Mouse (Mus musculus): ENCODE data around the gene Sh3pxd2a.

The Sh3pxd2a gene

DNA sequence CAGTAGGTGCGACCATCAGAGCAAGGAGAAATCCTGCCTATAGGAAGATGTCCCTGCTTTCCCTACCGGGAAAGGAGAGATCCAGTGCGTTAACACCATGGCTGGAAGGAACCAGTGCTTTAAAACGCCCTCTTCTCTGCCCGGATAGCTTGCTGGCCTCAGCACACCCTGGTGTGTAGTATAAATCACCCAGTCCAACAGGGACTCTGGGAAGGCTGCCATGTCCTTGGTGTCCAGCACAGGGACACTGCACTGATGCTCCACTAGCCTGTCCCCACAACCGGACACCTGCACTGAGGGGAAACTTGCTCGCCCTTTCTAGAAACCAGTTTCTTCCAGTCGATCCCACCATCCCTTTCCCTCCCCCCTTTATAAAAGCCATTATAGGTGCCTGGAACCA is 28.0 kb downstream of the Sh3pxd2a start:
- DNase-seq = no peak

DNA sequence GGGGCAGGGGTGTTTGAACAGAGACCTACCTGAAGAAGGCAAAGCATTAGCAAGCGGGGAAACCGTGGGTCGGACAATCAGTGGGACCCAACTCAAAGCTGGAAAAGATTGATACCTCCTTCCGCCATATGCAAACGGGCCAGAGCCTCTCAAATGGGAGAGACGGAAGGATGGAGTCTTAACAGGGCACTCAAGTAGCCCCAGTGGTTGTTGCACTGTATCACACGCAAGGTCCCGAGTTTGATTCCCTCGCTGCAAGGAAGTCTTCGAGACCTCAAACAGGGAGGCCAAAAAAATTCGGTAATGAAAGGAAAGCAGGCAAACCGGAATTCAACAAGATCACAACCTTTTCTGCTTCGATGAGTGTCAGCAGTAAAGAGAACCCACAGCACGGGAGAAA is 29.5 kb downstream of the Sh3pxd2a start:
- DNase-seq = no peak

DNA sequence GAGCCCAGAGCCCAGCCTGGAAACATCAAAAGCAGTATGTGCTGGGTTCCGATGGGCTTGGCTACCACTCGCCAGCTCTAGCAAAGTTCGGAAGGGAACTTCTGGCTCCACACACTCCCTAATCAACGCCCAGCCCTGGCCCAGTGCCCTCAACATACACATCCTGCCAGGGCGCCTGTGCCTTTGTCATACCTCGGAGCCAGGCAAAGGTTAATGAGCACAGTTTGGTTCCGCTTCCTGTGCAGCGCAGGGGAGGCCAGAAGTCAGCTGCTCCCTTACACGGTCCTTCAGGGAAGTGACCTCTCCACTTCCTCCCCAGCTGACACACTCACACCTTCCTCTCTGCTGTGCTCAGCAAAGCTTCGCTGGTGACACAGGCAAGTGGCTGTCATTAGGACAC is 31.9 kb downstream of the Sh3pxd2a start:
- no peak for DNase-seq

DNA sequence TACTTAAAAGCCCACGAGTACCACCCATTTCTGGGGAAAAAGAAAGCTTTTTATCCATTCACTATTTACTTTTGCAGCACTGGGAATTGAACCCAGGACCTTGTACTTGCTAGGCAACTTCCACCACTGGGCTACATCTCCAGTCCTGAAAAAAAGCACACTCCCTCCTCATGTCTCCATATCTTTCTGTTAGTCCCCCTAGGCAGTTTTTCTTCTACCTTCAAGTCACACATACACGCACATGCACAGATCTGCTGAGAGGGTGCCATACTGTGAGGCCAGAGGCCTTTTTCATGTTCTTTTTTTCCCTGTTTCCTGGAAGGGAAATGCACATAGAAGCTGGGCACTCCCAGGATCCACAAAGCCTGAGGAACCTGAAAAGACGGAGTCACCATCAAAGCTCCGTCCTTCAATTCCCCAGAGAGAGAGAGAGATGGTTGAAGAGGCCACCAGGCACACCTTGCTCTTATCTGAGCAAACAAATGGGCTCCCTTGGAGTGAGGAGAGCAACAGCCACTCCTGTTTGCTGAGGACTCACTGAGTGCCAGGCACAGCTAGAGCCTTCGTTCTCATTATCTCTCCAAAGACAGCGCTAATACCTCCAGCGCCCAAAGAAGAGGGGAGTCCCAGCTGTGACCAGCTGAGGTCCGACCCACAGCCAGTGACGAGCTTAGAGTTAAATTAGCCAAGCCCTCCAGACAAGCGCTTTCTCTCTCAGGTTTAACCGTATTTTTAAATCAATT is 32.8 kb downstream of the Sh3pxd2a start:
- DNase-seq = no peak

DNA sequence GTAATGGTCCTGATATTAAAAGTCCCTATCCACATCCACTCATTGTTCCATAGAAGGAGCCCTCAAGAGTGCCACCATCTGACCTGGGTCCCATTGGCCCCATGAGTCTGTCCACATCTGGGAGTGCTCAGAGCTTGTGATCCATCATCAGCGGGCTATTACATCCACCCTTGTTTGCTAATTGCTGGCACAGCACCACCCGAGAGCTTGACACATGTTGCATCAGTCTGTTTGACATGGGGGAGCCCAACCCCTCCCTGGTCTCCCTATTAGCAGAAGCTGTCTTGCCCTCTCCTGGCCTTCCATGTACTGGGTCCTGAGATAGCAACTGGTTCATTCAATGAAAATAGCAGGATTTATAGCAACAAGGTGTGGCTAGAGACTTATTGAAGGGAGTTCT is 34.0 kb downstream of the Sh3pxd2a start:
- no peak for DNase-seq

DNA sequence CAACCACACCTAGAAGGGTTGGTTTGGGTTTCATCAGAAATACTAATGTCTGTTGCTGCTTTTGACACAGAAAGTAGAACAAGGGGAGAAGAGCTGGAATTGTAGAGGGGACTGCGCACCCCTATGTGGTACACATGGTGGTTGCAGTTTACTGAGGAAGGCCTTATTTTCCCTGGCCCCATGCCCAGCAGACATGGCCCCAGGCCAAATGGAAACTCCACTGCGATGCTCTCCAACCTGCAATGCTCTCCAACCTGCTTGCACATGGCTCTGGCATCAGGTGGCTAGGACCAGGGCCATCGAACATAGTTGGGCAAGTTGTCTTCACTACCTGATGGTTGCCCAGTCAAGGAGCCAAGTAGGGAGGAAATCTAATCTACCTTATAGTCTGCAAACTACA is 35.0 kb downstream of the Sh3pxd2a start:
- DNase-seq = no peak

DNA sequence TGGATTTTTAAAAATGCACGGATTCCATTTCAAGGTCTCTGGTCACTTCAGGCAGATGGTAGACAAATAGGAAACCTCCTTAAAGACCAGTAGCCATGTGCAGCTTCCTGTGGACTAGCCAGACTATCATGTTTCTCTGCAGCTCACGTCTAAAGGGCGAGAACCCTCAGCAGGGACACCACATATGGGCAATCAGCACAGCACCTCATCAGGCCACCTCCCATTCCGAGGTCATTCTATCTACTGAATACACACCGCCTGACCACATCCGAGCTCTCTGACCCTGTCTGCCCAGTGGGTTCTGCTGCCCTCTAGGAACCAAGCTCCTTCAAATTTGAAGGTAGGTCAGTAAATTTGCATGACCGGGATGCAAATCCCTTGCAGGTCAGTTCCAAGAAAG is 35.4 kb downstream of the Sh3pxd2a start:
- no peak for DNase-seq

DNA sequence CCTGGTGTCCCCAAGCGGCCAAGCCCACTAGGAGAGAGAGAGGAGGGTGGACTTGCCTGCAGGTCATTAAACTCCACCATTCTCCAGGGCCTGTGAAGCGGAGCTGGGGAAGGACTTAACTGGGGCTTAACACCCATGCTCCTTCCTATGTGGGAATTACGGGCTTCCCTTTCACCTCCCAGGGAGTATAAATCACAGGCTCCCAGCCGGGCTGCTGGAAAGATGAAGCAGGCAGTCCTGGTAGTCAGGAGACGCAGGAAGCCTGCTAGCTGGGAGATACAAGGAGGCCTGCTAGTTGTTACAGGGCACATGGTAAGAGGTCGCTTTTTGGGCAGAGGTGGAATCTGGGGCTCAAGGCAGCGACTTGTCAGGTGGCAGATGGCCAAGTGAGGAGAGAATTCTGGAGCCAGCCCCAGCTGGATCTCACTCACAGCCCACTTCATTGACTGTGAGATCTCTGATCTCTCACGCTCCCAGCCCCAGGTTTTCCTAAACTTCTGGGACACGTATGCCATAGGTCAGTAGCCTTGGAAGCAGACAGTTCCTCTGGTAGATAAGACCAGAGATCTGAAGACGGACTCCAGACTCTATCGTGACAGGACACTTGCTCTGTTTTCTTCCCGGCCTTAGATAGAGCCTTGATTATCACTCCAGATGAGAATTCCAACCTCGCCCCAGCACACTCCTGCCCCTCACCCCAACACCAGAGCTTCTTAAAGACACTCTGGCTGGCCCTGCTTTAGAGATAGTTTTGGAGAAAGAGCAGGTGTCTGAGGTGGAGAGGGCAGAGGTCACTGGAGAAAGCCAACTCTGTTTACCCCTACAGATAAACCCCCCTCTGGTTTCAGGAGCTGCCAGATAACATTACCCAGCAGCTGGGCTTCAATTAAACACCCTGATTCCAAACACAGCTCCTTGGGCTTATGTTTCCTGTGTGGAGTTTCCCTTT is 36.1 kb downstream of the Sh3pxd2a start:
- DNase-seq = no peak

DNA sequence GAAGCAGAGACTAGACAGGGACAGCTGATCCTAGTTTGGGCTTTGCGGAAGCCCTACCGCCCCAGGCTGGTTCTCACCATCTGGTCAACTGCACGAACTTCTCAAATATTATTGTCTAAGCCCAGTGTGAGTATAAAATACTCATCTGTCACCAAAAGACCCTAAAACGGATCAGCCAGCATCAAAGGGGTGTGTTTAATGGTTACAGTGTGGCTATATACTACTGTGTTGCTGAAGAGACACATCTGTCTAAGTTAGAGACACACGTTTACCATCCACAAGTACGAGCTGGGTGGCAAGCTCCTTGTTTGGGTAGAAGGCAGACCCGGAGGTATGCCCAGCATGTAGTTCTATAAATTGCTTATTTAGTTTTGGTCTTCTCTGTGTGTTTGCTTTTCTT is 40.6 kb downstream of the Sh3pxd2a start:
- no peak for DNase-seq

DNA sequence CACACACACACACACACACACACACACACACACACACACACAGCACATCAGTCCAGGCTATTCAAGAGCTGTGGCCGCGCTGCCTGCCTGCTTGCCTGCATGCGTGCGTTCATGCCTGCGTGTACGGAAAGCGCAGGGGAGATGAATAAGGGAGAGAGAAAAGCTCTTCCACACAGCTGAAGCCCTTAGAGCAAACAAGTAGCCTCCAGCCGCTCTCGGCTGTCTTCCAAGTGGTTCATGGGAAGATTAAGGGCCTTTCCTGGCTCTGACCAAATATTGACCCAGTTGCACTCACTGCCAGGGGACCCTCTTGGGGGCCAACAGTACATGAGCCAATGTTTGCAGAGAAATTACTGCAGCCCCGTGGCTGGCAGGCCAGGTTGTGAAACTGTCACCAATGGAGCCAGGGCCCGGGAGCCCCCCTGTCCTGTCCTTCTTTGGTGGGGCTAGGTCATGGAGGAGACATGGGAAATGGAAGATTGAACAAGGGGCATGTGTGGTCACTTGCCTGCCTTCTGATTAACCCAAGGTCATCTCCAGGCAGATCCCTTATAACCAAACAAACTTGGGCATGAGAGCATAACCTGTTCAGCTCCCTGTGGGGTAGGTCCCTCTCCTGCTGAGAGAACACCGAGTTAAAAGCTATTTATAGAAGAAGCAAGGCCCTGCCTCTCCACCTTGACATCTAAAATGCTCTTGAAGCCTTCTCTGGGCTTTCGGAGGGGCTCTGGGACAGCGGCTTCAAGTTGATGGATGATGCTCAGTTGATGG is 42.9 kb downstream of the Sh3pxd2a start:
- no peak for DNase-seq

DNA sequence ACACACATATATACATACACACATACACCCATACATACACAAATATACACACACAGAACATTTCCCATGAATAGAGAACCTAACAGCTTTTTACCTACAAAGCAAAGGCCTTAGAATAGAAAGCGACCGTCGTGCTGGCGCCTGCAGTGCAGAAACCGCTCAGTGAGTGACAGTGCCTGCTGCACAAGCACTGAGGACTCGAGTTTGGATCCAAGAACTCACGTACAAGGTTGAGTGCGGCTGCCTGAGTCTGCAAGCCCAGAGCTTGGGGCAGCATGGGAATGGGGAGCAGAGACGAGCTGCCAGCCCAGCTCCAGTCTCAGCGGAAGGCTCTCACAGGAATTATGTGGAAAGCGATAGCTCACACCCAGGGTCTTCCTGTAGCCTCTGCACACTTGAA is 43.7 kb downstream of the Sh3pxd2a start:
- DNase-seq = no peak

DNA sequence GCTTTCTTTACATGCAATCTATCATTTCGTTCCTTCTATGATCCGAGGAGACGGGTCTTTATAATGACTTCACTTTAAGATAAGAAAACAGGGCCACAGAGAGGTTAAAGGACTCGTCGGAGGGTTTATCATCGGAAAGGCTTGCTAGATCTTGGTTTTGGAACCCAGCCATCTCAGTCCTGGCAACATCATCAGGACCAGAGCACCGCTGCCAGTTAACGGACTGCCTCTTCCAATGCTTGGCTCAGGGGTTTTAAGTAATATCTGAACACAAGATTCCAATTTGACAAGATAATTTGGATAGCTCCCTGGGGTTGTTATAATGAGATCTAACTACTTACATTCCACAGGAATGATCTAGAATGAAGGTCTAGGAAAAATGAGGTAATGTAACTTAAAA is 45.0 kb downstream of the Sh3pxd2a start:
- no peak for DNase-seq

DNA sequence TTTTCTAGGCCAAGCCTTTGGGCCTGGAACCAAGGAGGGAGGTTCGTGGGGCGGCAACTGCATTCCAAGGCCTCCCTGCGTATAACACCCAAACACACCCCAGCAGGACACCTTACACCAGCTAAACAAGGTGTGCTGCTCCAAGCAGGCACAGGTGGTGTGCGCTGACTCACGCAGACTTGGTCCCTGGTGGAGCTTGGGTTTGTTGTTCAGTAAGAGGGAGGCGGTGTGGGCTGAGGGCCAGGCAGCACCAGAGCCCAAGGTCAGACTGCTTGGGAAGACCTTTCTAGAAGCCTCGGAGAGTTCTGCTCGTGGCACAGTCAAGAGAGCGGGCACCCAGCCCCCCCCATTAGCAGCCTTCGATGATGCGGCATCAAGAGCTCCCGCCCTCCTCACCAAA is 48.0 kb downstream of the Sh3pxd2a start:
- DNase-seq = no peak

DNA sequence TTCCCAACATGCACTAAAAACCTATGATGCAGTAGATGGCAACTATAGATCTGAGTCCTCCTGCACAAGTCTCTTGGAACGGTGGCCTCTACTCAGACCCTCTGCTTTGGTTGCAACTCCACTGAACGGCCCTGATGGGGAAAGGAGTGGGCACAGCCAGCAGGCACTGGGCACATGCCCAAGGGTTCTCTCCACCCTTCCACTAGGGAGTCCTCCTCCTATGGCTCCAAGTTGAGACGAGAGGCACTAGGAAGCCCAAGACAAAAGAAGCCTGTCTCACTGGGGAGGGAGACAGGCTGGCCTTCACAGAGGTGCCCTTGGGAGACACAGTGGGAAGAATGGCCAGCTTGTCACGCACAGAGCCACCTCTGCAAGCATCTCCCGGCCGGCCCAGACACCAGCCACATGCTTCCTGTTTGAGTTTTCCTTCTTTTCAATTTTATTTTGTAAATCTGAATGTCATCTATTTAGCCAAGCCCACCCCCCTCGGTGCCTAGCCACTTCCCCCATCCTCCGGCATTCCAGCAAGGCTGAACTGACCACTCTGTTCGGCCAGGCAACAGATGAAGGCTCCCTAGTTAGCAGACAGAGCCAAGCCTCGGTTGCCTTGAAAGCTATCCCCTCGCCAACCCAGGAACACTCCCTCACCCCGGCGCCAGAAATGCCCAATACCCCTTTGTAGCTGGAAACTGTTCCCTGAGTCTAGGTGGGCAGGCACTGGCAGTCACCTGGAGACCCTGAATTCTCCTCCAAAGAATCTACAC is 49.9 kb downstream of the Sh3pxd2a start:
- no peak for DNase-seq

DNA sequence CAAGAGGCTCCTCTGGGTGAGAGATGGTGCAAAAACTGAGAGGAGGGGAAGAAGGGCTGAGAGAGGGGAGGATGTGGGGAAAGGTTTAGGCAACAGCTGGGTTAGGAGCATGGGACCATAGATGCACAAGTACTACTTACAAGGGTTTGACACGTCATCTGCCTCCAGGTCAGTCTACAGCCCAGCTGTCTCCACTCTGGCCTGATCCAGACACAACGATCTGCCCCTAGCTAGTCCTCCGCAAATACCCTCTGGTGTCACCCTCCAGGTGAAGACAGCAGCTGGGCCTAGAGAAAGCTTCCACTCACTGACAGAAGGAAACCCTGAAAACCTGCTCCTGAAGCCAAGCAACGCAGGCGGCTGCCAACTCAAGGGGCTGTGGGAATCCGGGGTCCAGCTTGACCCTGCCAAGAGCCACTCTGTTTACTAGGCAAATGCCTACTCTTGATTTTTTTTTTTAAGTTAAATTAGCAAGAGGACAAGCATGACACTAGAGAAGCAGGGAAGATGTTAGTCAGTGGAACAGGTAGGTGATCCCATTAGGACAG is 50.7 kb downstream of the Sh3pxd2a start:
- no peak for DNase-seq

DNA sequence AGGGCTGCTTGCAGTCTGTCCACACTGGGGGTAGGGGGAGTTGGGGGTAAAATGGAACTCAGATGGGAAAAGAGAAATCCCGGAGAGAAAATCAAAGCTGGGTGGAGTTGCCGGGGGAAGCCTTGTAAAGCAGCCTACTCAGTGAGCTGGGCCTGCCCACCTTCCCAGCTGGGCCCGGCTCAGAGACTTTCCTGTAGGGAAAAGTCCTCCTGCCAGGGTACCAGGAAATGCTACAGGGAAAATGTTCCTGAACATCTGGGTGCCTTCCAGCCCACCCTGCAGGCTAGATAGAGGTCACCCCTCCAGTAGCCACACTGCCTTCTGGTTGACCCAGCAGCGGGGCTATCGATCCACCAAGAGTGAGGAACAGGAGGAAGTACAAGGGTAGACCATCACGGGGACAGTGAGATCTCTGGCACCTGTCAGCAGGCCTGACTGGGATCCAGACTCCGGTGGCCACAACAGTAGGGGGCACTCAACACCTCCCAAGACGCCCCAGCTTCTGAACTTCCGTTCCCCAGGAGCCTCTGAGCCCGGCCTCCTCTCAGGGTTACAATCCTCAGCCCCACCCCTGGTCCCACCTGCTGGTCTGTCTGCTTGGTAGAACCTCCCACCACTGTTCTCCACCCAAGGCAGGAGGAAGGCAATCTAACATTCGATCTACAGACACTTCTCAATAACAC is 51.5 kb downstream of the Sh3pxd2a start:
- no peak for DNase-seq

DNA sequence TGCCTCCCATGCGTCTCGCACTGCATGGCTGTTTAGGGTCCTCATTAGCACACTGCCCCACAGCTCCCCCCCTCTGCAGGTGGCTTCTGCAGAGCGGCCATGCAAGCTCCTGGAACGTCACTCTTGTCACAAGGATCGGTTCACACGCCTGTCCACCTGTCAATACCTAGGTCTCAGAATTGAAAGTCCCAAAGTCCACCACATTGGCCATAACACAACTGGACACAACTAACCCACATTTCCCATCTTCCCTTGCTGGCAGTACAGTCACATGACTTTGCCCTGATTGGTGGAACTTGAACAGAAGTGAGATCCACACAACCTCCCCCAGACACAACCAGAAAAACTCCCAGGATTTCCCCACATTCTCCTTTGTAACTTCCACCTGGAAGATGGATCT is 53.9 kb downstream of the Sh3pxd2a start:
- no peak for DNase-seq

DNA sequence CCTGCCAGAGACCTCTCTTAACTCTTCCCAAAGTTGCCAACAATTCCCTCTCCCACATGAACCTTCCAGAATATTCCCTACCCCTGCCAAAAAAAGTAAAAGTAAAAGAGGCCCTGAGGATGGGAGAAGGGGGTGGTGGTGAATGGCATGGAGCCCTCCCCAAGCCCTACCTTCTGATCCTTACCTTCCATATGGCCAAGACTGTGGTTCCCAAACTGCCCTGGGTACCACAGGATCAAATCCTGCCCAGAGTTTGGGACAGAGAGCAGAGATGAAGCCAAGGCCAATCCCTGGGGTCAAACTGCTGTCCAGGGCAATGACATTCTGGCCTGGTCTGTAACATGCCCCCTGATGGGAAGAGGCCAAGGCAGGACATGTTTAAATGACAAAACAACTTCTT is 55.1 kb downstream of the Sh3pxd2a start:
- no peak for DNase-seq

DNA sequence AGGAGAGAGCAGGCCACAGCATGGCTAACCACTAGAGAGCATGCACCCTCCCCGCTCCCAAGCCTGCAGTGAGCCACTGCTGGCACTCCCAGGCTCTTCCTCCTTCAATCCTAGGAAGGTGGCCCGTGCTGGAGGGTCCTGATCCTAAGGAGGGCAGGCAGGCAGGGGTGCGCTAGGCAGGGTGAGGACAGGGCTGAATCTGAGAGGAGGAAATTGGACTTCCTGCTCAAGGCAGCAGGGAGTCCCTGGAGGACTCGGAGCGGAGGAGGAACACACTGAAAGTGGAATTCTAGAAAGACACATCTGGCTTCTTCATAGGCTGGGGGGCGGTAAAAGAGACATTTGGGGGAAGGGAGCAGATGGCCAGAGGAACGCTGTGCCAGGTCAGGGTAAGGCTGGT is 55.5 kb downstream of the Sh3pxd2a start:
- DNase-seq = no peak

DNA sequence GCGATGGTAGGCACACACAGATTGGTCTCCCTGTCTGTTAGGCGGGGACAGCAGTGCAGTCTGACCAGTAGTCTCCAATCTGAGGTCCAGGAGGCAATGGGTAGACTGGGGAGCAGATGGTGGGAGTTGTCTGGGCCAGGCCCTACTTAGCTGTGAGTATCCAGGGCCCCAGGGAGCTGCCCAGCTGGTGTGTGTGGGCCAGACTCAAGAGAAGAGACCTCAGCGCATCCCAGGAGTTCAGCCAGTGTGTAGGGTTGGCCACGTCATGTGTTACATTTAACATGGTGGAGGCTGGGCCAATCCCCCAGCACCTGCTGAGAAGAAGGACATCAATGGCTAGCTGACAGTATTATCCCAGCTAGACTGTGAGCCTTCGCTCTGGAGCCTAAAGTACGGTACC is 56.9 kb downstream of the Sh3pxd2a start:
- DNase-seq = no peak

DNA sequence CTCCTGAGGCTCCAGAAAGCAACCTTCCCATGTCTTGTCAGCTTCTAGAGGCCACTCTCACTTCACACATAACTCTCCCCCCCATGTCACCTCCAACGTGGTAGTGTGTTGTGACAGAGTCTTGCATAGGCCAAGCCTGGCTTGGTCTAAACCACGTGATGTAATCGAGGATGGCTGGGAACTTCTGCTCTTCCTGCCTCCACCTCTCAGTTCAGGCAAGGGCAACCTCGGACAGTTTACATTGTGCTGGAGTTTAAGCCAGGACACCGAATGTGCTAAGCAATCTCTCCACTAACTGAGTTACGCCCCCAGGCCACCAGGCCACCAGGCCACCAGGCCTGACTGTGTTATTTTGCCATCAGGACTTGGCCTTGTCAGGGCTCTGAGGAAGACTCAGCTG is 57.7 kb downstream of the Sh3pxd2a start:
- no peak for DNase-seq

DNA sequence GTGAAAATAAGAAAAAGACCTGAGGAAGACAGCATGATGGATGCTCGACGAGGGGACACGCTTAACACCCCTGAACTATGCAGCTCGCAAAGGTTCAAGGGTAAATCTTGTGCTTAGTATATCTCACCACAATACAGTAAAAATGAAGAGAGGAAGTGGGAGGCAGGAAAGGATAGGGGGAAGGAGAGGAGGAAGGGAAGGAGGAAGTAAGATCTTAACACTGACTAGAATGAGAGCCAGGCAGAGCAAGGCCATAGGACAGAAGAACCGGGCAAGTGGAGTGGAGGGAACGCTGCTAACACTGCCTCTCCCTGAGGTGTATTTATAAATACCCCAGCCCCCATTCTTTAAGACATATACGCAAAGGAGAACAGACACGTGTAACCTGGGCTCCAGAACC is 58.7 kb downstream of the Sh3pxd2a start:
- no peak for DNase-seq
